Mouse (Mus musculus) cortical plate, adult 2 months (tissue): ENCODE results near the gene Rassf10.

ENCODE experiments used
- CTCF ChIP-seq: fragments of 200-500 bp; IDR thresholded peaks from 2 replicates; pipeline ENCODE4 v1.5.1; 2011; ENCODE audit warnings: mild to moderate bottlenecking, control low read depth, low read length; ENCODE audit not compliant: insufficient read depth; ENCODE audit errors: extremely low read depth
- POLR2A ChIP-seq: fragments of 200-500 bp; IDR thresholded peaks from 2 replicates; pipeline ENCODE4 v1.6.1; 2011; ENCODE audit warnings: mild to moderate bottlenecking, low read length, control low read depth; ENCODE audit not compliant: insufficient read depth; ENCODE audit errors: extremely low read depth

GRCm38 (mm10) chr7:112955955-112956354 is 2.2 kb downstream of the Rassf10 start:
- TF ChIP-seq CTCF (no peak), POLR2A (no peak)
